Mouse (Mus musculus) ES-E14 (cell line): ENCODE results near the gene Olfr48. TPM values are rescaled to one million over a fixed set of nuclear protein-coding genes. Genes with fewer than 3 reads are reported as not detected.

Experiments
- DNase-seq: peaks from one replicate; pipeline ENCODE4 v3.0.0-alpha.2; 2013; ENCODE audit warnings: low read depth, low spot score
- H3K27ac ChIP-seq: 2 replicates; pipeline ENCODE4 v1.5.1; 2012; ENCODE audit warnings: low read depth, mild to moderate bottlenecking, low read length, moderate library complexity, mixed read lengths; ENCODE audit not compliant: poor library complexity, insufficient read depth, severe bottlenecking
- H3K36me3 ChIP-seq: 2 replicates; pipeline ENCODE4 v1.6.1; 2012; ENCODE audit warnings: mild to moderate bottlenecking, low read length, moderate library complexity, mixed read lengths; ENCODE audit not compliant: control insufficient read depth, poor library complexity, insufficient read depth, severe bottlenecking
- H3K4me1 ChIP-seq, 2 experiments: fragments of 150-350 bp in 1 of 2; sonication (generic) in 1 of 2; 2 replicates each; pipeline ENCODE4 v1.6.1; 2012; ENCODE audit warnings: low read length in 2 of 2, mild to moderate bottlenecking in 1 of 2, mixed read lengths in 1 of 2; ENCODE audit not compliant: control insufficient read depth in 2 of 2, insufficient read depth in 2 of 2, poor library complexity in 1 of 2
- H3K4me3 ChIP-seq, 2 experiments: fragments of 150-350 bp in 1 of 2; sonication (generic) in 1 of 2; 2 replicates each; pipeline ENCODE4 v1.5.1; 2012; ENCODE audit warnings: low read length in 2 of 2, low read depth in 1 of 2, mild to moderate bottlenecking in 1 of 2, mixed read lengths in 1 of 2; ENCODE audit not compliant: insufficient read depth in 1 of 2, poor library complexity in 1 of 2, severe bottlenecking in 1 of 2
- H3K9ac ChIP-seq: 2 replicates; pipeline ENCODE4 v1.6.1; 2012; ENCODE audit warnings: low read depth, mild to moderate bottlenecking, low read length, mixed read lengths; ENCODE audit not compliant: poor library complexity, insufficient read depth, severe bottlenecking
- H3K9me3 ChIP-seq: fragments of 150-350 bp; sonication (generic); 2 replicates; pipeline ENCODE4 v1.6.1; 2012; ENCODE audit warnings: low read depth, mild to moderate bottlenecking, low read length; ENCODE audit not compliant: control insufficient read depth, insufficient read depth
- CHD2 ChIP-seq: IDR thresholded peaks from 2 replicates; pipeline ENCODE4 v1.6.1; 2014; ENCODE audit warnings: mild to moderate bottlenecking, low read depth, low read length, inconsistent platforms
- HCFC1 ChIP-seq: IDR thresholded peaks from 2 replicates; pipeline ENCODE4 v1.6.1; 2012; ENCODE audit warnings: low read length, inconsistent platforms, borderline replicate concordance; ENCODE audit not compliant: insufficient read depth
- MAFK ChIP-seq: IDR thresholded peaks from 2 replicates; pipeline ENCODE4 v1.6.1; 2014; ENCODE audit warnings: mild to moderate bottlenecking, low read depth, low read length, inconsistent platforms; ENCODE audit not compliant: insufficient read depth
- ZC3H11A ChIP-seq: IDR thresholded peaks from 2 replicates; pipeline ENCODE4 v1.6.1; 2012; ENCODE audit warnings: low read depth, mild to moderate bottlenecking, inconsistent platforms, low read length, borderline replicate concordance
- ZNF384 ChIP-seq: IDR thresholded peaks from 2 replicates; pipeline ENCODE4 v1.6.1; 2012; ENCODE audit warnings: low read depth, low read length, inconsistent platforms
- in situ Hi-C, 2 experiments: fragments of 600-800 bp; cut with MboI; formaldehyde crosslinking; loops; one replicate each; pipeline ENCODE4 v1.15.1; 2025; ENCODE audit warnings: low sequenced_read_pairs in 2 of 2, inconsistent platforms in 1 of 2; ENCODE audit not compliant: unreplicated experiment in 2 of 2
- total RNA-seq: library from RNA; depleted of rRNA; stranded (reverse); fragments of 300-350 nt; gene quantifications from 2 replicates; pipeline ENCODE4 v1.2.3, GENCODE M21; 2012; rRNA removed

Olfr48 gene
- not detected in 2 replicates for total RNA-seq

GRCm38 (mm10) chr2:89848105-89848504 lies at the start of gene Olfr48:
Gene Olfr48 (minus strand): TSS chr2:89848205.
- H3K4me3 ChIP-seq = no peak within 1 kb of the TSS
- in situ Hi-C loops = no loop called here
- TF ChIP-seq MAFK (no peak), ZC3H11A (no peak), HCFC1 (no peak), CHD2 (no peak), ZNF384 (no peak)
- H3K27ac ChIP-seq = no peak within 1 kb of the TSS
- no peaks in the 10 kb centered on the region for H3K9me3 ChIP-seq
- DNase-seq = no peak
- no peak within 1 kb of the TSS for H3K9ac ChIP-seq
- H3K36me3 ChIP-seq = no peaks in the 10 kb centered on the region
- no peaks in the 10 kb centered on the region for H3K4me1 ChIP-seq

- DNase-seq = no peak
- H3K27ac ChIP-seq = no peak within 1 kb of the TSS
- H3K9ac ChIP-seq = no peak within 1 kb of the TSS
- TF ChIP-seq MAFK = no peak
- TF ChIP-seq HCFC1 = no peak
- no peak for TF ChIP-seq ZC3H11A
- TF ChIP-seq CHD2 = no peak
- no peak for TF ChIP-seq ZNF384
- peaks cover 4% of the 10 kb centered on the region; the same call in 1 of the 2 replicates for H3K9me3 ChIP-seq
- no peaks in the 10 kb centered on the region for H3K36me3 ChIP-seq
- no peaks in the 10 kb centered on the region for H3K4me1 ChIP-seq
- in situ Hi-C loops = no loop called here
- no peak within 1 kb of the TSS for H3K4me3 ChIP-seq
Measured at GRCm38 (mm10) chr2:89878137-89878536, 30.1 kb upstream of the Olfr48 start, which contains the start of gene Olfr1257. Gene Olfr1257 (plus strand): TSS chr2:89878437.

DNA sequence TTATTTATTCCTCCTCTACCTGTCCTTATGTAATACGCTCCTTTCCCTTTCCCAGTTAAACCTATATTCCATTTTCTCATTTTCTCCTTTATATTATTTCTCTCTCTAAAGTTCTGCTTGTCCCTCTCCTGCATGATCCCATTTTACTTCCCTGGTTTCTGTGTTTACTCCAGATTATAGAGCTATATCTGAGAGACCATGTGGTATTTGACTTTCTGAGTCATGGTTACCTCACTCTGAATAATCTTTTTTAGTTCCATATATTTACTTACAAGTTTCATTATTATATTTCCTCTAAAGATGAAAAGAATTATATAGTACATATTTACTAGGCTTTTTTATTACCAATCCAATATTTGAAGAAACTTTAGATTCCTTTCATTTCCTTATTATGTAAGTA lies 1.2 kb upstream of the Olfr48 start:
- no peak overlapping the region for H3K9ac ChIP-seq
- H3K36me3 ChIP-seq = no peaks in the 10 kb centered on the region
- H3K27ac ChIP-seq = no peak overlapping the region
- TF ChIP-seq HCFC1 (no peak), ZC3H11A (no peak), CHD2 (no peak), MAFK (no peak), ZNF384 (no peak)
- no peaks in the 10 kb centered on the region for H3K4me1 ChIP-seq
- no peak overlapping the region for H3K4me3 ChIP-seq
- no peaks in the 10 kb centered on the region for H3K9me3 ChIP-seq
- in situ Hi-C loops = no loop called here
- DNase-seq = no peak

GRCm38 (mm10) chr2:89841455-89841854 lies 6.5 kb downstream of the Olfr48 start, which contains the start of gene Olfr1256:
Gene Olfr1256 (minus strand): TSS chr2:89841555.
- no peak within 1 kb of the TSS for H3K4me3 ChIP-seq
- in situ Hi-C loops = no loop called here
- no peak for TF ChIP-seq ZC3H11A
- no peak for TF ChIP-seq HCFC1
- TF ChIP-seq MAFK = no peak
- no peak for TF ChIP-seq ZNF384
- TF ChIP-seq CHD2 = no peak

GRCm38 (mm10) chr2:89820216-89820615 lies 27.8 kb downstream of the Olfr48 start:
- Histone ChIP-seq H3K36me3 (no peaks in the 10 kb centered on the region), H3K9me3 (no peaks in the 10 kb centered on the region), H3K9ac (no peak overlapping the region), H3K27ac (no peak overlapping the region), H3K4me1 (no peaks in the 10 kb centered on the region), H3K4me3 (no peak overlapping the region)
- DNase-seq = no peak
- TF ChIP-seq MAFK (no peak), HCFC1 (no peak), ZNF384 (no peak), CHD2 (no peak), ZC3H11A (no peak)
- in situ Hi-C loops = no loop called here

More at GRCm38 (mm10) chr2:89841455-89841854, 6.5 kb downstream of the Olfr48 start, which contains the start of gene Olfr1256:
- no peaks in the 10 kb centered on the region for H3K9me3 ChIP-seq
- no peaks in the 10 kb centered on the region for H3K4me1 ChIP-seq
- H3K36me3 ChIP-seq = no peaks in the 10 kb centered on the region
- H3K27ac ChIP-seq = no peak within 1 kb of the TSS
- H3K9ac ChIP-seq = no peak within 1 kb of the TSS
- DNase-seq = no peak
